Mouse (Mus musculus) adrenal gland, adult 18-20 months (tissue): ENCODE data around the gene Armc5. TPM values are rescaled to one million over a fixed set of nuclear protein-coding genes. Genes with fewer than 3 reads are reported as not detected.
A peak's percentile ranks its signal among the peaks of the same experiment; 100 is the strongest.

Source experiments
- DNase-seq, 2 experiments: peaks; one replicate each; pipeline ENCODE4 v3.0.0; 2021 to 2022; ENCODE audit warnings: low spot score in 2 of 2
- long read RNA-seq, 2 experiments: library from polyadenylated mRNA; stranded (forward); transcript quantifications; one replicate each; pipeline ENCODE4 v2.0.0; 2021
- total RNA-seq, 2 experiments: library from RNA; stranded (reverse); gene quantifications; 1 replicate in 1 of 2; 2 replicates in 1 of 2; pipeline ENCODE4 v1.2.3; 2021

The Armc5 gene
- total RNA-seq = 10 to 100 TPM; 17.7 to 23.2 TPM
- long read RNA-seq, experiment 1, transcript Armc5-201 (6 exons, 3,834 nt) = major isoform, 35 of 41 reads
- long read RNA-seq, experiment 1, partial matches to known transcripts = 2 of 41 reads
- long read RNA-seq, experiment 1, other reads (novel, unspliced or antisense) = 4 of 41 reads
- long read RNA-seq, experiment 2, transcript Armc5-201 (6 exons, 3,834 nt) = major isoform, 29 of 50 reads
- long read RNA-seq, experiment 2, partial matches to known transcripts = 13 of 50 reads
- long read RNA-seq, experiment 2, other reads (novel, unspliced or antisense) = 8 of 50 reads

DNA sequence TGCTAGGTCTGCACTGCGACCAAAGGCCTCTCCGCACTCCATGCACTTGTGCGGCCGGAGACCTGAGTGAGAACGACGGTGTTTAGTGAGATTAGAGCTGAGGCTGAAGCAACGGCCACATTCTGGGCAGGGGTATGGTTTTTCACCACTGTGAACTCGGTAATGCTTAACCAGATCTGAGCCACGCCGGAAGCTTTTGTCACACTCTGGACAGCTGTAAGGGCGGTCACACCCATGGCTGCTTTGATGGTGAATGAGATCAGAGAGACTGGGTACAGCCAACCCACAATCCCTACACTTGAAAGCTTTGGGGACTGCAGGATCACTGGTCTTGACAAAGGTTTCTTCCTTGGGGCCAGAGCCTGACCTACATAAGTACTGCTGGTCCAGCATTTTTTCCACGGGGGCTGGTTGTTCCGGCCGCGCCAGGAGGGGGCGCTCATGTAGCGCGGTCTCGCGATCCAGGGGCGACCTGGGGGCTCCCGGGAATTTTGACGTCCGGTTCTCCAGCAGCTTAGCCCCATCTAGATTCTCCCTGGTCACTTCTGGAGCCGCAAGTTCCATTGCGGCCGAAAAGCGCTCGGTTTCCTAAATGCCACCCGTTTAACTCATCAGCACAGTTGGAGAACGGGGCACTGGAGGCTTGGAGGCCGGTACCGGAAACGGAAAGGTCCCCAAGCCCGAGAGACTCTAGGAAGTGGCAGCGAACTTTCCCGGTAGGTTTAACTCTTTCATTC lies at the start of gene Armc5:
Gene Armc5, plus strand, starts transcription at position 487 of the 737 bp plus-strand sequence.
- peak; percentile 85 to 89 for DNase-seq

DNA sequence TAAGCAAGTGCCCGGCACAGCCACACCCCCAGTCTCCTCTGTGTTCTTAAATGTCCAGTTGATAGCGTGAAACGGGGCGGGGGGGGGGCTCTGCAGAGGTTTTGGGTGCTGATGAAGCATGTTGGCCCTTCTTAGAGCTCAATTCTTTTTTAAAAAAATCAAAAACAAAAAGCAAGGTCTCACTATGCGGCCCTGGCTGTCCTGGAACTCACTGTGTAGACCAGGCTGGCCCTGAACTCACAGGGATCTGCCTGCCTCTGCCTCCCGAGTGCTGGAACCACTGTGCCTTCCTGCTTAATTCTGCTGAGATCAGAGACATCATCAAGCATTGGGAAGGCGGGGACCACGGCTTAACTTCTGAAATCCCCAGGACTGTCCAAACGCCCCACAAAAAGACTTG lies 35.5 kb upstream of the Armc5 start:
- DNase-seq = no peak

GRCm38 (mm10) chr7:128203071-128203470 lies 34.1 kb upstream of the Armc5 start:
- DNase-seq = no peak

GRCm38 (mm10) chr7:128204179-128204578 lies 33.0 kb upstream of the Armc5 start:
- DNase-seq = no peak

DNA sequence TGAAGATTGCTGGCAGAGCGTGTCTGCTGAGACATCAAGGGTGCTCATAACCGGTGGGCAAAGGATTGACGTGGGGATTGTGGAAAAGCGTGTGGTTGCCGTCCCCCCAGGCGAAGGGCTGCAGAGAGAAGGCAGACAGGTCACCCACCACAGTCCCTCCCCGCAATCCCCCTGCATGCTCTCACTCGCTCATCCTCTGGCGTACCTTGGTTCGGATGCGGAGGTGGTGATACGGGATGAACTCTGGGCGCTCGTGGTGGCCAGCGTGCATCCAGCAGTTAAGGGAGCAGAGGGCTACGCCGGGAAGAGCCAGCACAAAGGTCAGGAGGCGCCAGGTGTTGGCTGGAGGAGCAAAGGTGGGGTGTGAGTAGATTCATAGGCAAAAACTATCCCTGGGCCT lies 31.4 kb upstream of the Armc5 start:
- DNase-seq = no peak

DNA sequence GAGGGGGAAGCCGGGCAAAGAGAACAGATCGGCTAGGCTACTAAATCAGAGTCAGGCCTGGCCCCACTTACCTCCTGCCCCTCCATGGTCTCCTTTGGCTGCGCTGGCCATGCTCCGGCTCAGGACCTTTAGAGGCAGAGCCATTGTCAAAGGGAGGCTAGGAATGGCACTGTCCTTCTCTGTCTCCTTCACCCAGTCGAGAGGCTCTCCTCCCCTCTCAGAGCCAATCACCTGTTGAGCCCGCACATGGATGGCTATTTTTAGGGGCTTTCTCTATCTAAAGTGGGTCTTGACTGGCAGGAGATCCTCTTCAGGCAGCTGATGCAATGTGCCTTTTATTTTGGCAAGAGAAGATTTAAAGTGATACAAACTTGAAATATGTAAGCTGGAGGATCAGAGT lies 31.0 kb upstream of the Armc5 start, which contains the start of gene Cox6a2:
Gene Cox6a2, minus strand, starts transcription at position 236 of the 400 bp plus-strand sequence.
- DNase-seq = no peak

DNA sequence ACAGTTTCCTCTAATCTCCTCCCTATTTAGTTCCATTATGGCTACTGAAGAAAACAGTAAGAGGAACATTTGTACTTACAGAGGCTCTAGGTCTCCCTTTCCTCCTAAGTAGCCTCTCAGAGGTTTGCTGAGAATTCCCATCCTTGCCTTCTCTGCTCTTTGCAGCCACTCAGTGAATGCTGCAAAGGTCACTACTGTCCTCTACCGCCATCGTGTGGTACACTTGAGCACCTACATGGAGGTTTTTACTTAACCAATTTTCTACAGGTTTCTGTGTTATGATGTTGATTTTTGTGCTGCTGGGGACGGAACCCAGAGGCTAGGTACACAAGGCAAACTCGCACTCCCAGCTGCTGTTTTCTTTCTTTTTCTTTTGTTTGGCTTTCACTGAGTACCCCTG lies 29.0 kb upstream of the Armc5 start:
- DNase-seq = peak; percentile 52

DNA sequence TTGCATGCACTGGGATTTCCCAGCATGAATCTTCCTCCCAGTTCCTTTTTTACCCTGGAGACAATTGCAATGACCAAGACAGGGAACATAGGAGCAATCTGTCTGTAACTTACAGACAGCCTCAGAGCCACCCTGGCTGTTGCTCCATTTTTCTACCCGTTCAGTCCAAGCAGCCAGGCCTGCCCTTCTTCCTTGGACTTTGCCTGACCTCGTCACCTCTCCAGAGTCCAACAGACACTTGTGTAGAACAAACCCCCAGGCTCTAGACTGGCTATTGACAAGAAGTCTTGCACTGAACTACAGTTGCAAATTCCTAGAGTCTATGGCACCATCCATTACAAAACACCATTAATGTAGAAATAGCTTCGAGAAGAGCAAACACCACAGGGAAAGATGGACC lies 27.3 kb upstream of the Armc5 start:
- DNase-seq = no peak

DNA sequence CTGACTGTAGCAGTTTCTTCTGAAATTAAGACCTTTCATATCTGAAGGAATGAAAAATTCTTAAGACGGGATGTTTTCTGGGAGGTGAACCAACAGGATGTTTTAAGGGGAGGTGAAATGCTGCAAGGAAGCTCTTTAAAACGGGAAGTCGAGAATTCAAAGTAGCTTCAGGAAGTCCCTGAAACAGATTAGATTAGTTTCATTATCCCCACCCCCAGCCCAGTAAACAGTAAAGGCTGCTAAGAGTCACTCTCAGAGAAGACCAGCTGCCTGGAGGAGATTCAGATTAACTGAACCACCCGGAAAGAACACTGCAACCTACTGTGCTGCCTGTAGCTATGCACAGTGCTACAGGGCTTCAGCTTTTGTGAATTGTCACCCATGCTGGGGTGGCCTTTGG lies 17.2 kb upstream of the Armc5 start:
- no peak for DNase-seq

GRCm38 (mm10) chr7:128220936-128221335 lies 16.2 kb upstream of the Armc5 start:
- no peak for DNase-seq

DNA sequence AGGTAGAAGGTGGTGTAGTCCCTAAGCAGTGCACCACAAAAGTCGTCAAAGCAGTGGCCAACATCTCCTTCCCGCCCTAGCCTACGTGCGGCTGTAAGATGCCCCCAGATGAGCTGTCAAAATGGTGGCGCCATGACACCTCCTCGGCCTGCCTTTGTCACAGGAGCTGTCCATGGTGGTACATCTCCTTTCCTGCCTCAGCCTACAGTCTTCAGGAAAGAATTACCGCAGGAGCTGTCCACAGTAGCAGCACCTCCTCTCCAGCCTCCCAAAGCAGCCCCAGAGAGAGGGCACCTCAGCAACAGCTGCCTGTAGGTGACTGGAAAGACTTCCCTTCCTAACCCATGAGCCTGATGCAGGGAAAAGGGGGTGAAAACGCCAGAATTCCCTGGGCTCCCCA lies 5.4 kb upstream of the Armc5 start:
- no peak for DNase-seq

DNA sequence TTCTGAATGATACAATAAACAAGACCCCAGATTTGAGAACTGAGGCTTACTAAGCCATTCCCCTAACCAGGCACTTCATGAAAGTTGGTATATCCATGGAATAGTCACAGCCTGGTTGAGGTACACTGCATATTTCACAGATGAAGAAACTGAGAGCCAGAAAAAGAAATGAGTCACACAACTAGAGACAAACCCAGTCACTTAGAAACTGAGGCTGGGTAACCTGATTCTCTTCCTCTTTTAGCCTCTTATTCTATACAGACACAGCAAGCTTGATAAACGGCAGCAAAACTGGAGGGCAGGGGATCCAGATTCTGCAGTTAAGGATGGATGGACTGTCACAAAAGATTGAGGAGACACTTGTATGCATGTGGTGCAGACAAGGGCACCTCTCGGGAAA lies 2.3 kb upstream of the Armc5 start:
- DNase-seq = no peak

DNA sequence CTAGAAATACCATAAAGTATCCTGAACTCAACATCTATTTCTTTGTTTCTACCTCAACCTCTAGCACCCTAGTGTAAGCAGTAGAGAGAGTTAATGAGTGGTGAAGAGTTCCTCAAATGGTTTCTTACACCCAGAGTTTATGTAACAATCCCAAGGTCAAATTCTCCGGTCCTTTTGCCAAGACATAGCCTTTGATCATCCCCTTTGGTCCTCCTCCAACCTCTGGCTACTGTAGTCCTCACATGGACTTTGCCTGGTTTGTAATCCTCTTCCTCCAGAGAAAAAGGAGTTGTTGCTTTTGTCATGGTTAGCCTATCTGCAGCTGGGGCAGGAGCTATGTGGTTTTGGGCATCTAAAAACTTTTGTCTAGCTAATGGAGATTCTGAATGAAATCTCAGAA lies 1.7 kb upstream of the Armc5 start:
- no peak for DNase-seq

DNA sequence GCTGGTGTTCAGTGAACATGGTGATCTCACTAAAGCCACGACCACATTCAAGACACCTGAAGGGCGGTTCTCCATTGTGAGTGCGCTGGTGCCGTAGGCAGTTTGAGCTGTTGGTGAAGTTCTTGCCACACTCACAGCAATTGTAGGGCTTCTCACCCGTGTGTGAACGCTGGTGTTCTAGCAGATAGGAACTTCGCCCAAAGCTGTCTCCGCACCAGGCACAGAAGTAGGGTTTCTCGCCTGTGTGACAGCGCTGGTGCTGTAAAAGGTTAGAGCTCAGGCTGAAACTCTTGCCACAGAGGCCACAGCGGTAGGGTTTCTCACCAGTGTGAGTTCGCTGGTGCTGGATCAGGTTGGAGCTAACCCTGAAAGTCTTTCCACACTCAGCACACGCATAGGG lies 716 bp upstream of the Armc5 start:
- DNase-seq = no peak

DNA sequence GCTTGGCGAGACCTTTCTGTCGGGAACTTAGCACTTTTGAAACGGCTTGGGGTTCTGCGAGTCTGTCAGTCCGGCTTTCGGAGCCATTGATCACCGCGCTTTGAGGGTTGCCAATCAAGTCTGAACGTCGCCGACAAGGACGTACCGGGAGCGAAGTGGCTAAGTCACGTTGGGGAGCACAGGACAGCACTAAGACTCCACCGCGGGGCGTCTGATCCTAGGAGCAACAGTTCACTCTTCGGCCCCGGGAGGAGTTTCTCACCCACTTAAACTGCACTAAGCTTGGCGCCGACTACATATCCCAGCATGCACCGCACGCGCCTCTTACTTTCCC lies 418 bp downstream of the Armc5 start:
- no peak for DNase-seq

DNA sequence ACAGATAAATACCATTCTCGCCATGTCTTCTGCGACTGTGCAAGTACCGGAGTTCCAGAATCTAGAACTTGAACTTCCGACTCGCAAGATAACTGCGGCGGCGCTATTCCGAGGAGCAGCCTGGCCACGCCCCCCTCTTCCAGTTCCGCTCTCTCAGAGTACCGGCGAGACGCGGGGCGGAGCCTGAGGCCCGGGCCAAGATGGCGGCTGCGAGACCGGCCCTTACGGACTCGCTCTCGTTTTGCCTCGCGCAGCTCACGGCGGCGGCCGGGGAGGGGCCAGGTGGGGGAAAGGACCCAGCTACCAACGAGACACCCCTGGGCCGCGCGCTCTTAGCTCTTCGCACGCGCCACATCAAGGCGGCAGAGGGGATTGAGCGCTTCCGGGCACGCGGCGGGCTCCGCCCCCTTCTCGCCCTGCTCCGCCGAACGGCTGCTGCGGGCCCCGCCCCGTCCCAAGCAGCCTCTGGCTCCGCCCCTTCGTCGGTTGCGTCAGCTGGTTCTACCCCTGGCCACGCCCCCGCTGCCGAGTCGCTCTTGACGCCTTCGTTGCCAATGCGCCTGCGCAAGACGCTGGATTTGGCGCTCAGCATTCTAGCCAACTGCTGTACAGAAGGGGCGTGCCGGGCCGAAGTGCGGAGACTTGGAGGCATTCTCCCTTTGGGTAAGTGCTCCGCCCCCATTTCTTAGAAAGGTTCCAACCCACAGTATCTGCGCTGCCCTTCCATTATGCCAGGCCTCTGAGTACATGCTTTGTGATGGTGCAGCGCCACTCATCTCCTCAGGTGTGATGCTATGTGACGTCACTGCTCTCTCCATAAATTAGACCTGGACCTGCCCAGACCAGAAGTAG lies 1.0 kb downstream of the Armc5 start, which contains the start of gene 9130023H24Rik:
Gene 9130023H24Rik, minus strand, starts transcription at position 105 of the 852 bp plus-strand sequence.
- peak; percentile 99 to 100 for DNase-seq

DNA sequence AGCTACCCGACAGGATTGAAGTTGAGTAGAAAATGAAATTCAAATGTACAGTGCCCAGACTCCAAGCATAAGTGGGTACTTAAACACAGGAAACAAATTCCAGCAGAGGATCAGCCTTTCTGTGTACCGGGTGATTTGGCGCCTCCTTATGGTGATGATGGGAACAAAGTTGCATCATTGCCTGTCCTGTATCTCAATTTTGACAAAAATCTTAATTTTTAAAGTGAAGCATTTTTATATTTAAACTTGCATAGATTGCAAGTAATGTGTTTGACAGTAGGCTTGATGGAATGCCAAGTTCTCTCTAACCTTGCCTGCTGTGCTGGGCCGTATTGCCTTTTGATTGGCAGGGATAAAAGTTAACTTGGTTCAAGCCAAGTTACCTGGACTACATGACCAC lies 1.8 kb downstream of the Armc5 start:
- DNase-seq = no peak

GRCm38 (mm10) chr7:128240131-128240784 lies 3.1 kb downstream of the Armc5 start:
- DNase-seq = no peak

GRCm38 (mm10) chr7:128242331-128242730 lies 5.2 kb downstream of the Armc5 start:
- no peak for DNase-seq

- no peak for DNase-seq
Observed at GRCm38 (mm10) chr7:128243921-128244320, 6.8 kb downstream of the Armc5 start.

DNA sequence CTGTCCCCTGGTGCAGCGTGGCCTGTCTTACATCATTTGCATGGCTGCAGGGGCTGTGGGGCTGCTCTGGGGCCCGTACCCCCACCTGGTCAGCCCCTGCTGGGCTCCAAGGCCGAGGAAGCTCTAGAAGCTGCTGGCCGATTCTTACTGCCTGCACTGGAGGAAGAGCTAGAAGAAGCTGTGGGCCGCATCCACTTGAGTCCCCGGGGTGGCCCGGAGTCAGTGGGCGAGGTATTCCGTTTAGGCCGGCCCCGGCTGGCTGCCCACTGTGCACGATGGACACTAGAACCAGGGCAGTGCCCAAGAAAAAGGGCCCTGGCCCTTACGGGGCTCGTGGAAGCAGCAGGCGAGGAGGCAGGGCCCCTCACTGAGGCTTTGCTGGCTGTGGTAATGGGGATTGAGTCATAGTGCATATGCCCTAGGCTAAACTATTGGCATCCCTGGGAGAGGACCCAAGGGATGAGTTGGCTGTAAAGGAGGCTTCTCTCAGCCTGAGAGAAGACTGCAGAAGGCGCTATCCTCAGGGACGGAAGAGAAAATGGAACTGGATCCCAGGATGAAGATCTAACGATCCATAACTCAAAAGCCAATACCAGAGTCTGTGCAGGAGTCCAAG lies 7.4 kb downstream of the Armc5 start:
- DNase-seq = no peak
